Mouse (Mus musculus): ENCODE measurements around the gene Hyal3. TPM values are rescaled to one million over a fixed set of nuclear protein-coding genes. Genes with fewer than 3 reads are reported as not detected.
A peak's percentile ranks its signal among the peaks of the same experiment; 100 is the strongest.

Hyal3 gene
- total RNA-seq, 2 experiments from 2014 or later, result 0.99 to 1.6 TPM

DNA sequence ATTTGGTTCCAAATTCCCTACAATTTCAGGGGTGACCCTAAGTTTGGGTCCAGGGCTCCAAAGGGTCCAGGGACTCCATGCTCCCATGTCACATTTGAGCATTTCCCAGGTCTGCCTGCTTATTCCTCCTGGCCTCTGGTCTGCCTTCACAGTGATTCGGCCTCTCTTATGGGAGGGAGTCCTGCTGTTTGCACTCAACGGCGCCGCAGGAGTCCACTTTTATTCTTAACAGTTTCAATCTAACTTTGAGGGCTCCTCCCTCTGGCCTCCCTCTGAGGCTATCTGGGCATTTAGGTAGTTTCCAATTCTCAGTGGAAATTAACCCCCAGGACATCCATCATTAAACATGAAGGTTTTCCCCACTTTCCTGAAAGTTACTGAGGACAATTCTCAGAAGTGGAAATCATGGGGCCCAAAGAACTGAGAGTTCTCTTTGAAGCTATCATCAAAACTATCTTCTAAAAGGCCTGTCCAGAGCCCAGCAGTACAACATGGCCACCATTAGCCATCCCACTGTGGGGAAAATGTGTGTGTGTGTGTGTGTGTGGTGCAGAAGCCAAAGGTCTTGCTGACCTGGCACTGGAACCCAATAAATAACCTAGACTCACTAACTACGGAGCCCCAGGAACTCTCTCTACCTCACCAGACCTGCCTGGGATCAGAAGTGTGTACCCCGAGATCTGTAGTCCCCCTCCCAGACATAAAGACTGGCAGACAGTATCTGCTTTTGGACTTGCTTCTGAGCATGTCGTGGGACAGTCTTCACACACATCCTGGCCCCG lies 13.9 kb downstream of the Hyal3 start:
- no peak for DNase-seq

GRCm38 (mm10) chr9:107596619-107597569 lies 16.3 kb downstream of the Hyal3 start:
- peak in 1 of 2 experiments; percentile 41 for DNase-seq

DNA sequence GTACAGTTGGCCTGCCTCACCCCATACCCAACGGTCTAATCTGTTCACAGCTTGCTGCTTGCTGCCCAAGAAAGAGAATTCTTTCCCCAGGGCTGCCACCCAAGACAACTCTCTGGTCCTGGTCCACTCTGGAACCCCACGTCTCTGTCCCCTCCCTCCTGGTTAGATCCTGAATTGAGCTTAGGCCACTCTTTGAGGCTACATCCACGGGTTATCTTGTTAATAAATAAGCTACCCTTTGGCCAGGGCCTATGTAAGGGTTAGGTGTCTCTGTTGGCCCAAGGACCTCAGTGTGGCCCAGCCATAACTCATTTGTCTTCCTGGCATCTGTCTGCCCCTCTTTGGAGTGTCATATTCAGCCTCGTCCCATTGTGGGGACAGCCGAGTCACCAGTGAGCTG lies 17.8 kb downstream of the Hyal3 start:
- DNase-seq, result no peak

GRCm38 (mm10) chr9:107599433-107599832 lies 18.8 kb downstream of the Hyal3 start:
- no peak for DNase-seq

- DNase-seq, result no peak
These were observed 19.2 kb downstream of the Hyal3 start for GRCm38 (mm10) chr9:107599842-107600241.

DNA sequence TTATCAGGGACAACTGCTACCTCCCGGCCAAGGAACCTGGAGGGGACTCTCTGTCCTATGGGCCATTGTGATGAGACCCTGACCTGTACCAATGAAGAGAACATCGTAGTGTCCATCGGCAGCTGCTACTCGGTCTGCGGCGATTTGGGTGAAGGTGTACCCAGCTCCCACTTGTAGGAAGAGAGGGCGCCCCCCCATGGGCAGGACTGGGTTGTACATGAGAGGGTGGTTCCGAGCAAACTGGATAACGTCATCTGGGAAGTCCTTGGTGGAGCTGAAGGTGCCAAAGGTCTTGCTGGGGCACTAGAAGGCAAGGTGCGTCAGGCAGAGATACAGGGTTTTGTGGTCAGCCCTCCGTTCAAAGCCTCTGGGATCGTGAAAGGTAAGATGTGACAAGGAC lies 20.1 kb downstream of the Hyal3 start:
- DNase-seq, result no peak

DNA sequence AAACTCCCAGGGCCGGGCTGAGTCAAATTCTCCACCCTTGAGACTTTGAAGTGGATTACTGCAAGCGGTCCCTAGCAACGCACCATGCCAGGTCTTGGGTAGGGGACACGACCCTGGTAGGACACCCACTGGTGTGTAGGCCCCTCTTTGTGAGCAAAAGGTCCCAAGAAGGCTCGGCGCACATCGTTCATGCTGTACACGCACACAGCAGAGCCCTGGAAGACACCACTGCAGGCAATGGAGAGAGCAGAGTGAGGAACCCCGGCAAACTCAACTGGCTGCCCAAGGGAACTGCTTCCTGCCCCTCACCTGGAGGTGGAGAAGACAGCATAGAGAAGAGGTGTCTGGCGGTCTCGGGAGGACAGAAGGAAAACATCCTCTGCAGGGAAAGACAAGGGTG lies 20.7 kb downstream of the Hyal3 start:
- DNase-seq, result no peak

- DNase-seq, result peak; percentile 93 to 94
These were observed 21.5 kb downstream of the Hyal3 start for GRCm38 (mm10) chr9:107602068-107602648.

GRCm38 (mm10) chr9:107603251-107603650 lies 22.6 kb downstream of the Hyal3 start:
- no peak for DNase-seq

- peak; percentile 61 to 65 for DNase-seq
These were observed 24.5 kb downstream of the Hyal3 start for GRCm38 (mm10) chr9:107605041-107605661.

DNA sequence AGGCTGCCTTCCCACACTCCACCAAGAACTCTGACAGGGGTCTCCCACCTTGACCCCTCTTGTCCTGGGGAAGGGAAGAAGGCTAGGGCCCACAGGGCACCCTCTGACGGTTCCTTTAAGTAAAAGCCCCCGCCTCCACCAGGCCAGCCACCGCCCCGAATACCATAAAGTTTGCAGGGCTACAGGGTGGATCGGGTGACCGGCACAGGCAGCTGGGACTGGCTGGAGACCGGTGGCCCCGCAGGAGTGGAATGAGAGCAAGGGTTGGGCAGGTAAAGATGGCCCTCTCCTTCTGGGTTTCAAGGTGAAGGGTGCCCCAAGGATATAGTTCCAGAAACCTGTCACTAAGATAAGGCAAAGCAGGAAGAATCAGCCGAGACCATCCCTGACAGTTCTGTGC lies 26.0 kb downstream of the Hyal3 start:
- no peak for DNase-seq

DNA sequence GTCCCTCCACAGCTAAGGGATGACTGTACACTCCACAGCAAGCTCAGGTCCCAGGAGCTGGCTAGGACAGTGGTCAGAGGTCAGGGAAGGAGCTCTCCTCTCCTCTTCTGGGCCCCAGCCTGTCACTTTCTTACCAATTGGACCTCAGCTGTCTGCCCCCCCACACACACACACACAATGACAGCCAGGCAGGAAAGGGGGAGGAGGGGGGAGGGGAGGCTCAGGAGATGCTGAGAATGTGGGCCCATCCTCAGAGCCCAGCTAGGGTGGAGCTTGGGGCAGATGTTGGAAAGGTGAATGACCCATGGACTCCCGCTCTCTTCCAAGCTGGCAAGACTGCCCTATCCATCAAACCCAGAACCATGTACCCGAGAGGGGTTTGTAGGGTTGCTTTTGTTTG lies 26.4 kb downstream of the Hyal3 start:
- DNase-seq, result no peak

GRCm38 (mm10) chr9:107607653-107608245 lies 27.1 kb downstream of the Hyal3 start:
- no peak for DNase-seq

DNA sequence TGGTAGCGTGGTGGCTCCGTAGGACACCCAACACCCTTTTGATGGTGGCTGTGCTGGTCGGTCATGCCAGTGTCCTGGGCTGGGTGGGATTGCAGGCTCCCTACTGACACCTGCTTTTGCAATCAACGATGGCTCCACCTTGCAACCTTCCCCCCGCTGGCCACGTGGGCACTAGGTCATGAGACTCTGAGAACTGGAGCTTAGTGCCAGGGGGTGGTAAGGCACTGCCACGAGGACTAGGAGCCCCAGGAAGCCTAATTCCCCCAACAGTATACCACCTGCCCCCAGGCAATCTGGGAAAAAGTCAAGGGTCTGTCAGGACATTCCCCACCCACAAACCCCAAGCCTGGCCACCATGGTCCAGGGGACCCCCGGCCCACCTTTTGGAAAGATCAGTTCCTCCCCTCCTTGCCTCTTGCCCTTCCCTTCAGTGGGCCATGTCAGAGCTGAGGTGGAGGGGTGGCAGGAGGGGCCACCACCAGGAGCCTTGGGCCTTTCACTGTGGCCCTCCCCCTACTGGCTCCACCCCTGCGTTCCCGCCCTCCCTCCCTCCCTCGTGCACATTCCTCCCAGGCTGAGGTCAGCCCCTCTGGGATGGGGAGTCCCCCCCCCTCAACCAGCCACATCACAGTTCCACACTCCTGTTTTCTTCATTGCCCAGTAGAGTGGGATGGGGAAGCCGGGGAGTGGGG lies 28.3 kb downstream of the Hyal3 start, which contains the start of gene Sema3b:
TSS of gene Sema3b (minus strand) at position 489 of the 692 bp plus-strand sequence.
- DNase-seq, result peak in 1 of 2 experiments; percentile 55

DNA sequence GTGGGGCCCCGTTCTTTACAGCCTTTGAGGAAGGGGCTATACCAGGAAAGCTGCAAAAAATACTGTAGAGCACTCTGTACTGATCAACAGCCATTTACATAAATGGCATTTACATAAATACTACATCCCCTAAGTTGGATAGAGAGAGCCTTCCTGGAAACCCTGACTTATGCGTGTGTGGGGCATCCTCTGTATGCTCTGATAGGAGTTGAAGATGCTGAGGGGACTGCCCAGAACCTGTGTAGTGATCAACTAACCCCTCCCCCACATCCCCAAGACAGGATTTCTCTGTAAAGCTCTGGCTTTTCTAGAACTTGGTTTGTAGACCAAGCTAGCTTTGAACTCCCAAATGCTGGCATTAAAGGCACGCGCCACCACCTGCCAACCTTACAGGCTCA lies 28.8 kb downstream of the Hyal3 start:
- DNase-seq, result no peak

- DNase-seq, result no peak
These were observed 31.0 kb downstream of the Hyal3 start for GRCm38 (mm10) chr9:107611456-107612190.

DNA sequence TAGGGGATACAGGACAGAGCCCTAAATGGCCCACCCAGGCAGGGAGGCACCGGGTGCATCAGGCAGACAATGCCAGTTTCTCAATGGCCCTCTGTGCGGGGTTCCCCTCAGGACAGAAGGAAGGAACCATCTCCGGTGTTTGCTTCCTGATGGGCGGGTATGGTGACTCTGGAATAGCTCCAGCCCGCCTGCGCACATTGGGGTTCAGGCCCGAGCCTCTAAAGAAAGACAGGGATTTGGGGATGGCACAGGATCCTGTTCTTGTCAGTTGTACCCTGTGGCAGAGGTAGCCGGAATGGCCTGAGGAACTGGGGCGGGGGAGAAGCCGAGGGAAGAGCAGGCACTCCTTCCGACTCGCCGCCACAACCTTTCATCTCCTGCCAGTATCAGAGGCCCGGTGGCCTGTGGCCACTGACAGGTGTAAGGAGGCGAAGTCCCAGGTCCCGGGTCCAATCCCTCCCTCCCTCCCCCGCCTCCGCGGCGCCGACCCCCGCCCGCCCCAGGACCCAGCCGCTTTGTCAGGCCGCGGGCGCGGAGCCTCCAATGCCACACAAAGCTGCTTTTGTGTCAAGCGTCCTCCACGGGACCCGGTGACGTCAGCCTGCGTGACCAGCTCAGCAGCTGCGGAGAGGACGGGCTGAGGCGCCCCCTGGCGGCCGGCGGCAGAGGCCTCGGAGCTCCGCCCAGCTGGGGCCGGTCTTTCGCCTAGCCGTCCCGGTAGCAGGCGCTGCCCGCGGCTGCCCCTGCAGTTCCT lies 31.8 kb downstream of the Hyal3 start:
- peak; percentile 100 for DNase-seq

DNA sequence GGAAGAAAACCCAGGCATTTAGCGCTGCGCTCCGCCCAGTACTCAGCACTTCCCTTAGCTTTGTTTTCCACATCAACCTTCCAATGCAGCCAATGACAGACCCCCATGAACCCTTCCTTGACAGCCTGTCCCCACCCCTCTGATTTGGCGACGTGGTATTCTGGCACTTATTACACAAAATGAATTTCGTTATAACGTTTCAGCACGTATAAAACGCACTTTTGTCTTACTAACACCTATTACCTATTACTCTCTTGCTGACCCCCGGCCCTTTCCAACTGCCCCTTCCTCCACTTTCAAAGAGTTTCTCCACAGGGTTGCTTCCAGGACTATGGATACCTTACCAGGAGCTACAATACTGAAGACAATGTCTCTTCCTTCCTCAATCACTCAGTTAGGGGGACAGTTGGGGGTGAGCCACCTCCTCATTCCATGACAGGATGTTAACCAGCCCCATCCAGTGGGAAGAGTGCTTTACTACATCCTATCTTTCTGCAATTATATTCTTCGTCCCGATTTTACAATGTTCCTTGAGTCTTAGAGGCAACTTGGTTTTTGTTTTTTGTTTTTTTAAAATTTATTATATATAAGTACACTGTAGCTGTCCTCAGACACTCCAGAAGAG lies 32.4 kb downstream of the Hyal3 start:
- peak in 1 of 2 experiments; percentile 27 for DNase-seq

DNA sequence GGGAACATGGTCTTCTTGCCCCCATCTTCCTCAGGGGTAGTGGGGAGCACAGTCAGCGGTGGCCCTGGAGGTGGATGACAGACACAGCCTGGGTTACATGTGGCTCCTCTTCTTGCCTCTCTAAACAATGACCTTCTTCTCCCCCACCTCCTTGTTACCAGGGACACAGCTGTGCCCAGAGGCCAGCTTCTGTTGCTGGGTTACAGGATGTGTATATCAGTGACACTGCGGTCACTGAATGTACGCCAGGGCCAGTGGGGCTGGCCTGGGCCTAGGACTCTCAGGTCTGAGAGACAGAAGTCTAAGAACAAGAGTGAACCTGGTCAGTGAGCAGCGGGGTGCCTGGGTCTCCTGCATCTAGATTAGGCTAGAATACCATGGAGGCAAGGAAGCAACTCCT lies 34.4 kb downstream of the Hyal3 start:
- no peak for DNase-seq

Measured in adrenal gland, postnatal 36 days (tissue).